Mouse (Mus musculus) liver, adult 10 weeks (tissue): Measurements from ENCODE around the gene Gm28360. TPM values are rescaled to one million over a fixed set of nuclear protein-coding genes. Genes with fewer than 3 reads are reported as not detected.

Experiments used
- polyA plus RNA-seq: library from polyadenylated mRNA; stranded (reverse); fragments of 350-450 nt; fragmentation: Illumina TruSeq; extraction: RNeasy Lipid Tissue Mini Kit (QIAGEN cat#74804); gene quantifications from one replicate; pipeline ENCODE4 v1.2.3, GENCODE M21; 2014; ENCODE audit warnings: low read depth, low replicate concordance

The Gm28360 gene
- polyA plus RNA-seq, result not detected

DNA sequence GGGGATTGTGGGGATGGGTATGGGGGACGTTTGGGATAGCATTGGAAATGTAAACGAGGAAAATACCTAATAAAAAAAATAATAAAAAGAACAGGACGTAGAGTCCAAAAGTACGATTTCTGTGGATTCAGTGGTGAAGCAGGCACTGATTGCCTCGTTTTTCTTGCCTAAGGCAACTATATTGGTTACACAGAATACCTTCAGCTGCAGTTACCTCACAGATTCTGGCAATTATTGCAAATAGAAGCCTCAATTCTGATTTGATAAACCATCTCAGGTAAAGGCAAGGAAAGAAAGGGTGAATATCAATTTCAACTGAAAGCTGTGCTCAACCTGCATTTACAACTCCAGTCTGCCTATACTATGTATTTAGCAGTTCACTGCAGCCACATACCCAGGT, at the start of gene Gm28360:
TSS of gene Gm28360 (plus strand) at position 301 of the 400 bp plus-strand sequence.

DNA sequence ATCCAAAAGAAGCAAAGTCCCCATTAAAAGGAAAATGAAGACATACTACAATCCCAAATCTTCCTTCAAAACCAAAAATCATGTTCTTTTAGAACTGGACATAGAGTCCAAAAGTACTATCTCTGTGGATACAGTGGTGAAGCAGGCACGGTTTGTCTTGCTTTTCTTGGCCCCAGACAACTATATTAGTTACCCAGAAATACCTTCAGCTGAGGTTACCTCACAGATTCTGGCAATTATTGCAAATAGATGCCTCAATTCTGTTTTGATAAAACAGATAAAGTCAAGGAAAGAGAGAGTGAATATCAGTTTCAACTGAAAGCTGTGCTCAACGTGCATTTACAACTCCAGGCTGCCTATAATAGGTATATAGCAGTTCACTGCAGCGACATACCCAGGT, 49.0 kb upstream of the Gm28360 start, which contains the start of gene B020011L13Rik:
TSS of gene B020011L13Rik (plus strand) at position 301 of the 400 bp plus-strand sequence.

Other genes starting within 250 kb of the Gm28360 start
- gene Gm28363, start 132.9 kb upstream of the Gm28360 start, polyA plus RNA-seq, result not detected
- not detected for gene B020011L13Rik, start 48.9 kb upstream of the Gm28360 start, polyA plus RNA-seq
- gene Gm28168, start 97.9 kb downstream of the Gm28360 start, polyA plus RNA-seq, result not detected
- gene Gm7145, start 135.9 kb downstream of the Gm28360 start, polyA plus RNA-seq, result not detected